Mouse (Mus musculus) cerebellum, adult (tissue): ENCODE measurements at regions not wholly inside any gene's neighbourhood (a gene's known extent, or its start where the extent isn't known, plus 50 kb on each side); places are given as distances from the start of the nearest gene placed in this dataset.

Experiments
- ATAC-seq: cut with Nextera tagmentation; 2 replicates; pipeline ENCODE4 v1.9.2; 2017; ENCODE audit warnings: mild to moderate bottlenecking, moderate library complexity, mixed read lengths; ENCODE audit not compliant: insufficient number of reproducible peaks, low FRiP score, low TSS enrichment

DNA sequence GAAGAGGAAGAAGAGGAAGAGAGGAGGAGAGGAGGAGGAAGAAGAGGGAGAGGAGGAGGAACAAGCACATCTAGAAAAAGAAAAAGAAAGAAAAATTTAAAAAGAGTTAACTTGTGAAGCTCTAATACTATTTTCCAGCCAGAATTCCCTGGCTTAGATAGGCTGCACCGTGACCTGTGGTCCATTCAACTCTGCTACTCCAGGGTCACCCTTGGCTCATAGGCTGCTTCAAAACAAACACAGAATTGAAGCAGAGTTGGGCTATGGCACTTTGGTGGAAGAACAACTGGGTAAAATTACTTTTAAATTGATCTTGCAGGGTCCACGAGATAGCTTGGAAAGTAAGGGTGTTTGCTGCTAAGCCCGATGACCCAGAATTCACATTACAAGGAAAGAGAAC is 79.0 kb upstream of the Gadd45a start:
- ATAC-seq, result no peak

DNA sequence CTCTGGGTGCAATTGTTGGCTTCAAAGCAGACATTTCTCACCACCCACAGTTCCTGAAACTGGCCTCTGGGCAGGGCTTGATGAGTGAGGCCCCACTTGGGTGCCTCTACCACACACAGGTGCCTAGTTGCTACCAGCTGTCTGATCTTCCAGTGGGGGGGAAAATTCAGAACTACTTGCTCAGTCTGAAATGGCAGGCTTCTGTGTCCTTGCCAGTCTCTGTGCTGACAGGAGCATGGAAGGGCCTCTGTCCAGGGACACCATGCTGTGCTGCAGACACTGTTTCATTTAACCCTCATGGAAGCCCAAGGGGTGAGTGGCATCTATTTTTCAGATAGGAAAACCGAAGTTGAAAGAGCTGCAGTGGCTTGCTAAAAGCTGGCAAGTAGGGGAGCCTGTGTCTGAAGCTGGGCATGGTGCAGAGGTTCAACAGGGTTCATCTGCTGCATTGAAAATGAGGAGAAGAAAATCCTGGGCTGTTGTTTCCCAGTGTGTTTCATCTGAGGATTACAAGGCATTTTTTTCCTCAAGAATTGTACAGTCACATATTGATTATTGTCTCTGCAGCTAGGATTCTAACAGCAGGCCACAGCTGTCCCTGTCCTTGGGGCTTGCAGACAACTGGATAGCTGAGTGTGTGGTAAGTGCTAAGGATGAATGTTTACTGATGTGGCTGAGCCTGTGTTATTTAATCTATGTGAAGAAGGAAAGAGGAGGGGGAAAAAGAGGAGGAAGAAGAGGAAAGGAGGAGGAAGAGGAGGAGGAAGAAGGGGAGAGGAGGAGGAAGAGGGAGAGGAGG is 78.4 kb upstream of the Gadd45a start:
- ATAC-seq, result peak; percentile 16; the same call in 1 of the 2 replicates

DNA sequence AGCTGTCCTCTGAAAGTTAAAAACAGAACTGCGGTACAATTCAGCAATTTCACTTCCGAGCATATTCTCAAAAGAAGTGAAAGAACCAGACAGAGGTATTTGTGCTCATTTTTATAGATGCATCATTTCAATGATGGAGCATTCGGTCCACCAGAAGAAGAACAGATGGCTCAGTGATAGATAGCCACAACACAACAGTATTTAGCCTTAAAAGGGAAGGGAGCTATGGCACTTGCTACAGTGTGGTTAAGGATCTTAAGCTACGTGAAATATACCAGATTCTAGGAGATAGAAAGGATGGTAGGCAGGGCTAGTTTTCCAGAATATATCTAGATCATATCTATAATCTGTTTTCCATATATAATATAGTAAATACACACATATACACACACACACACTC is 77.5 kb upstream of the Gadd45a start:
- ATAC-seq, result no peak

DNA sequence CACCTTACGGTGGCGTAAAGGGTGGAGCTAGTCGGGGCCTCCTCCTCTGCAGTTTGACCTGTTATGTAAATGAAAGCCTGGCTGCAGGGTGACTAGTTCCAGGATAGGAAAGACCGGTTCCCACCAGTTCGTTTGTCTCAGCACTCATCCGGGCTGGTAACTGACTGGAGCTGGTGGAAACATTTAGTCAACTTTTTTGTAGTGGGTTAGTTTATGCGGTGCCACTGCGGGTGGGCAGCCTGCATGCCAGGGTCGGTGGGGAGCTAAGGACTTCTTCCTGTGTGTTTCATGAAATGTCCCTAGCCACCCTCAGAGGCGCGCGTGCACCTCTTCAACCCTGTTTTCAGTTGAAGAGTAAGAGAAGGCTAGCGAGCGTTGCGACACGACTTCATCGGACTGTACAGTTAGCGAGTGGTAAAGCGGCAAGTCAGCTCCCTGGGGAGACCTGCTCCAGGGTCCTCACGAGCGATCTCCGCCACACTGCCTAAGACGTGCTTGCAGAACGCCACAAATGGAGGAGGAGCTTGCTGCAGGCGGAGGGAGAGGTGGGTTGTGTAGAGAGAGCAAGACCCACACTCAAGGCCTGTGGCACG is 76.5 kb upstream of the Gadd45a start:
- ATAC-seq, result no peak

DNA sequence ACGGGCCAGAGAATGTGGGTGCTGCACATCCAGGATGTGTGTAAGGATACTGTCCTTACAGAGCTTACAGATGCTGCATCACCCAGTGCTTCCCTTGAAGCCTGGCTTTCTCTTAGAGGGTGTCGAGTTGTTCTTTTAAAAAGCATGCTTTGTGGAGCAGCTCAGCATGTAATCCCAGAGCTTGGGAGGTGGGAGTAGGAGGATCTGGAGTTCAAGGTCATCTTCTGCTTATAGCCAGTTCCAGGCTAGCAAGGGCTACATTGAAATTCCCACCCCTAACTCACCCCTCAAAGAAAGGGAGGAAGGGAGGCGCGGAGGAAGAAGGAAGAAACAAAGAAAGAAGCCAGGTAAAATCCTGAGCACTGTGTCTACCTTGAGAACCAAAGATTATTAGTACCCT is 76.0 kb upstream of the Gadd45a start:
- ATAC-seq, result no peak

DNA sequence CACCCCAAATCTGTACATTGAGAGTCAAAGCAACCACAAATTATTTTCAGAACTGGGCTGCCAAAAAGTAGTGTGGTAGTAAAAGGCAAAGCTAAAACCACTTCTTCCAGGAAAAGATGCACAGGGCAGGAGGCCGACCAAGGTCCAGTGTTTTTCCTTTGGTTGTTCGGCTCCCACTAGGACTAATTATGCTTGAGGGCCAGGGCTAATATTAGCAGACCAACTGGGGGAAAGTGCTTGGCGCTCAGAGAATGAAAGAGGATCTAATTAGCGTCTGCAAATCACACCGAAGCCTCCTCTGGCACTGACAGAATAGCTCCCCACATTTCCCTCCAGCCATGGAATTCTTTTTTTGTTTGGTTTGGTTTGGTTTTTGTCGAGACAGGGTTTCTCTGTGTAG is 75.1 kb upstream of the Gadd45a start:
- no peak for ATAC-seq

DNA sequence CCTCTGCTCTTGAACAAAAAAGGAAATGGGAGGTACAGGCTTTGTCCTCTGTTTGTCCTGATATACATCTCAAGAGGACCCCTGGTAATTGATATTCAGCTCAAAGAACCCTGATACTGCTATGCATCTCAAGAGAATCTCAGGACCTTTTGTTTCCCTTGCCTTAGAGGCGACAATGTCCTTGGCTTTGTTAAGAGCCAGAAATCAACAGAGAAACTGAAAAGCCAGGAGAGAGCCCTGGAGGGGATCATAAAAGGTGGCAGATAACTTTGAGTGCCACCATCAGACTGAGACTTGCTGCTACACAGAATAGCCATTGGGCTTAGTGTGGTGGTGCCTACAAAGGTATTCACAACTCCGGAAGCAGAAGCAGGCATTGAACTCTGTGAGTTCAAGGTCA is 74.3 kb upstream of the Gadd45a start:
- ATAC-seq, result no peak

DNA sequence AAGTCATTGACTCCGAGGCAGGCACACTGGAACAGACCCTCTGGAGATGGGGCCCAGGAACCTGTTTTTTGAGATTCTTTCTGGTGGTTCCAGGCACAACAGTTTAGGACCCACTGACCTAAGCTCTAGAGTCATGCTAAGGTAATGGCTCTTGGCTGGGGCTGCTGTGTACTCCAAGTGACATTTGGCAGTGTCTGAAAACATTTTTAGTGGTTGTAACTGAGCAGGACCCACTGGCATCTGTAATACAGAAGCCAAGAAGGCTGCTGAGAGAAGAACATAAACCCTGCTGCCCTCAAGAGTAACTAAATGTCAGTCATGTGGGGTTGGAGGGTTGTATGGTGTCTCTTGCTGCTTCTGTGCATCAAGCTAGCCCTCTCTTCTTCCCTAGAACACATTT is 73.1 kb upstream of the Gadd45a start:
- ATAC-seq, result no peak

DNA sequence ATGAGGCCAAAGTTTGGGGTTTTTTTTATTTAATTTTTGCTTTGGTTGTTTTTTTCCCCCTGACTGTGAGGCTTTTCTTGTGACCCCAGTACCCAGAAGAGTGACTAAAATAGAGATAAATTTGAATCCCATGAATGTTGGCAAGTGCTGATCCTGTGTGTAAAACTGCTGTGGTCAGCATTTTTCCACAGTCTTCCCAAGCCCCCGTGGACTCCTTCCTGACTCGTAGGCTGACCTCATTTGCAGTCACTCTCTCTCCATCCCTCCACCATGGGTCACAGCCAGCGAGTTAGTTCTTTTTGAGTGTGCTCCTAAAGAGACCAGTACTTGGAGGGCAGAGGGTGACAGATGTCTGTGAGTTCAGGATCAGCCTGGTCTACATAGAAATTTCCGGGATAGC is 72.5 kb upstream of the Gadd45a start:
- no peak for ATAC-seq

DNA sequence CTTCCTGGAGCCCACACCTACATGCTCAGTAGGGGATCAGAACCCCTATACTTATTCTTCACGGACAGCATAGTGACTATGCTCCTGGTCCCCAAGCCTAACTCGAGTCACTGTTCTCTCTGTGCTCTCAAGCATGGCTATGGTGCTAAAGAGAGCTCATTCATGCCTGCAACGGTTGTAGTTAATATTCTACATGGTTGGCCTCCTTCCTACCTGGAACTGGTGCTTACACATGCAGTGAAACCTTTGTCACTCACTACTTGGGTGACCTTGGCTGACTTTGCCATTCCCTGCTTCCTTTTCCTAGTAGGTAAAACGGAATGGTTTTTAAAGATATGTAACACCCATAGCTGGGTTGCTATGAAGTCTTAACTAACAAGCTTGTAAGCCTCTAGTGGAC is 70.3 kb upstream of the Gadd45a start:
- ATAC-seq, result no peak

DNA sequence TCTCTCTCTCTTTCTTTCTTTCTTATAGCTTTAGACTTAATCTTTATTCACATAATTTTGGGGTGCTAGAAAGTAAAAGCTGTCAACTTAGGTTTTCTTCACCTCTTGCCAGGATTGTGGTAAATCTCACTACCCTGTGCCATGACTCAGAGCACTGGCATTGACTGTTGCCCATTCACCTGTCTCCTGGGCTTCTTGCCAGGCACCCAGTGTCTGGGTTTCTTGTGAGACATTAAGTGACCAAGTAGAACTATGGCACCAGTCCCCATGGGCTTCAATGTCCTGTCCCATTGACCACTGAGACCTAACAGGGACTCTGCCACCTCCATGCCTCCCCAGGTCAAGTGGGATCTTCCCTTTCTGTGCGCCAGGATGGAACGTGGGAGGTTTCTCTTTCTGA is 69.2 kb upstream of the Gadd45a start:
- ATAC-seq, result no peak

DNA sequence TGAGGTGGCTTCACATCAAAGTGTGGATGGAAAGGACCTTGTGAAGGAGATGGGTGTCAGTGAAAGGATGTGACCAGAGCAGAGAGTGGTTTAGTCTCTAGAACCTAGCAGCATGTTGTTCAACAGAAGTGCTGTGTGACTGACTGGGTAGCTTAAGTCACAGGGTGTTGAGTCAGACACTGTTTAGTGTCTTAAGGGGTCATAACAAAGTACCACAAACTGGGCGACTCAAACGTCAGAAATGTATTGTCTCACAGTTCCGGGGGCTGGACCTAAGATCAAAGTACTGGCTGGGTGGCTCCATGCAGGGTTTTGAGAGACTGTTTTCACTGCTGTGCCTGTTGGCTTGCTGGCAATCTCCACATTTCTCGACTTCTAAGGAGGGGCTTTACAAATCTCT is 68.1 kb upstream of the Gadd45a start:
- ATAC-seq, result no peak

DNA sequence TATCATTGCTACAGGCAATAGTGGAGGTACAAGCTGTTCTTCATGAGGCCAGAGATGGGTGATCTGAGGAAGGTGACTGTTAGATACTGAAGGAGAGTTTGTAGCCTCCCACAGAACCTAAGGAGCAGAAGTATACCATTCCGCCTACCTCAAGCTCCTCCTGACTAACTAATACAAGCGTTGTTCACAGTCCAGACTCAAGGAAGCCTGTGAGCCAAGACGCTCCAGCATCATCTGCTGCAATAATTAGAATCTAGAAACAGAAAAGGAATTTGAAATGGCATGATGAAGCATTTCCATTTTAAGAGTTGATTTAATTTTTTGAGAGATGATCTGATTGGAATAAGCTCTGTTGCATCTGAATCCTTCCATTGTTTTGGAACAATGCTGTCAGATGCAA is 66.9 kb upstream of the Gadd45a start:
- ATAC-seq, result no peak

DNA sequence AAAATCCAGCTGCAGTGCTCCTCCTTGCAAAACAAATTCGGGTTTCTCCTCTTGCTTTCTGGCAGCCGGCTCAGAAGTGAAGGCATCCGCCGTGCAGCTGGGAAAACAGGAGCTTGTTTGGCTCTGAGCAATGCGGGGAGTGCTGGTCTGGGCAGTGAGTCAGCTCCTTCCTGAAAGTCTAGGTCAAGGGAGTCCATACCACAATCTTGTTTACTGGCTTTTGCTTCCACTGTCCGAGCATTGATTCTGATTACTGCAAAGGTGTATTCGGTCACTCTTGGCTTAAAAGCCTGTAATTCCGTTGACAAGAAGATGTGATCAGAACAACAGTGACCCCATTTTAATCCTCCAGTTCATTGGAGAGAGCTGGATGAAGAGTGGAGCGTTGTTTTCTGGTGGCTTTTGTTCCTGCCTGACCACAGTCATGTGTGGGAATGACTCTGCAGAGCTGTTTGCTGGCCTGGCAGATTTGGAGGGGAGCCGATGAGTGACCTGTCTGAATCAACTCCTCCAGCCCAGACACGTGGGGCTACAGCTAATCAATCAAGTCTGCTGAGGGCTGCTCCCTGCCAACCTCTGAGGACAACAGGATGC is 65.4 kb upstream of the Gadd45a start:
- peak; percentile 65 for ATAC-seq

DNA sequence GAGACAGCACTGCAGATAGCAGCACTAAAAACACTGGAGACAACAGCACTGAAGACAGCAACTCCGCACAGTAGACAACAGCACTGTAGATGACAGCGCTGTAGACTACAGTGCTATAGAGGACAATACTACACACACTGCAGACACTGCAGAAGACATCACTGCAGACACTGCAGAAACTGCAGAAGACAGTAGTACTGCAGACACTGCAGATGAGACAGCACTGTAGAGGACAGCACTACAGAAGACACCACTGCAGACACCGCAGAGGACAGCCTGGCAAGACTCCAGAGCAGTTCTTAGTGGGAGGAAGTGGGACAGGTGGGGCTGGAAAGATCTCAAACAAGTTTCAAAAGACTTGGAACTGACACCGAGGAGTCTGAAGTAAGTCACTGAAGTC is 64.8 kb upstream of the Gadd45a start:
- ATAC-seq, result peak; percentile 32; the same call in 1 of the 2 replicates

DNA sequence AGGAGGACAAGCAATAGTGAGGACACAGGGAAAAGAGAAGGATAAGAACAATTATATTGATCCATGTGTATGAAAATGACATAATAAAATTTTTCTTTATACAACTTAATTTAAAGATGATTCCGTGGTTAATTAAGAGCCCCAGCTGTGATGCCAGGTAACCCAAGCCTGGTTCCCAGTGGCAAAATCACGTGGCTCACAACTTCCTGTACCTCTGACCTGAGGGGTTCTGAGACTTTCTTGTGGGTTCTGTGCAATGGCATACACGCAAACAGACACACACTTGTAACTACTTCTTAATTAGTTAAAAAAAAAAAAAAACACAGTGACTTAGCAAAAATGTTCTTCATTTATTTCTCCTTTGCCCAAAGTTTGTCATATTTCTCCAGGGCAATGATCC is 57.2 kb upstream of the Gadd45a start:
- ATAC-seq, result no peak

DNA sequence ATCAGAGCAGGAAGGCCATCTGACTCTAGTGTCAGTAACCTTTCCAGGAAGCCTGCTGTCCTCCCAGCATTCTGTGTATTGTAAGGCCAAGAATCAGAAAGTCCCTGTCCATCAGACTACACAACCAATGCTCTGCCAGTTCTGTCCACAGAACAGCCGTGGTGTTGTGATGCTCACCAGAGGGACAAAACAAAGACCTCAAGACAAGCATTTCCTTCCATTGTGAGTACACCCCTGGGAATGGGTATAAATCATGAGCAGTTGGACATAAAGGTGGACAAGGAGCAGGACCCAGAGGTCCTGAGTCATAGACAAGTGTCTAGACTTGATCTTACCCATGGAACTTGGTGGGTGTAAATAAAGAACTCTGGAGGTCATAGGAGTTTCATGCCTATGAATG is 55.9 kb upstream of the Gadd45a start:
- ATAC-seq, result no peak

DNA sequence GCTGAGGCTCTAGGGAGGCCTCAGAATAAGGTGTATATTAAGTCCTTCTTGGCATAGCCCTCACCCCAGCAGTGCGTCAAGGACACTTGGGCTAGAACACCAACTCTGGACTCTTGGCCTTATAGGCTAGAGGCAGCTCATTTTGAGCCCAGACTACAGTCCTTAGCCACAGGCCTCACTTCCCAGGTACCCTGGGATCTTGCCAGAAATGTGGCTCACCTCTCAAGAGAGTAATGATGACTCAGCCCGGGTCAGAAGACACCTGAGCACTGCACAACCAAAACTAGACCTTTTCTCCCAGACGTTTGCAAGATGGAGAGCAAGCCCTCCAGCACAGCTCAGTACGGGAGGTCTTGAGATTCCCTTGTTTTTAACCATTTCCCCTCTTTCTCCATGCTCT is 52.9 kb upstream of the Gadd45a start:
- ATAC-seq, result peak; percentile 58

DNA sequence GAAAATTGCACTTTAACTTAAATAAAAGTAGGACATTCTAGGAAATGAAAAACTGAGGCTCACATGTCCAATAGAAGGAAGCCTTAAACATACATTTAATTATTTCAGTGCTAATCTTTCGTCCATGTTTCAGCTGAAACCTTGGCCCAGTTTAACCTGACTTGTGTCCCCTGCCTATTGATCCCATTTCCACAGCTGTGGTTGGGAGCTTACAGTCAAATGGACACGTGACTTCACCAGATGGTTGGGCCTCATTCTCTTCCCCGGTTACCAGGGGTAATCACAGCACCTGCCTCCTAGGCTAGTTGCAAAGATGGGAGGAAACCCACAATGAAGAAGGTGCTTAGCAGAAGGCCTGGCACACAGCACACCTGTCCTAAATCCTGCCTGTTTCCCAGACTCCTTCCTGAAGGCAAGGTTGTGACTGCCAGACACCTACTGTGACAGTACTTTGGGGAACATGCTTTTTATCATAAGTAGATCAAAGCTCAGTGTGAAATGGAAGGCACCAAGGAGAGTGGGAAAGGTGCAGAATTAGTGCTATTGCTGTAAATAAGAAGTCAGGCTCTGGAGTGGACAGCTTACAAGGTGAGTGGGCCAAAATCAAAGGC is 52.4 kb upstream of the Gadd45a start:
- ATAC-seq, result peak; percentile 46

DNA sequence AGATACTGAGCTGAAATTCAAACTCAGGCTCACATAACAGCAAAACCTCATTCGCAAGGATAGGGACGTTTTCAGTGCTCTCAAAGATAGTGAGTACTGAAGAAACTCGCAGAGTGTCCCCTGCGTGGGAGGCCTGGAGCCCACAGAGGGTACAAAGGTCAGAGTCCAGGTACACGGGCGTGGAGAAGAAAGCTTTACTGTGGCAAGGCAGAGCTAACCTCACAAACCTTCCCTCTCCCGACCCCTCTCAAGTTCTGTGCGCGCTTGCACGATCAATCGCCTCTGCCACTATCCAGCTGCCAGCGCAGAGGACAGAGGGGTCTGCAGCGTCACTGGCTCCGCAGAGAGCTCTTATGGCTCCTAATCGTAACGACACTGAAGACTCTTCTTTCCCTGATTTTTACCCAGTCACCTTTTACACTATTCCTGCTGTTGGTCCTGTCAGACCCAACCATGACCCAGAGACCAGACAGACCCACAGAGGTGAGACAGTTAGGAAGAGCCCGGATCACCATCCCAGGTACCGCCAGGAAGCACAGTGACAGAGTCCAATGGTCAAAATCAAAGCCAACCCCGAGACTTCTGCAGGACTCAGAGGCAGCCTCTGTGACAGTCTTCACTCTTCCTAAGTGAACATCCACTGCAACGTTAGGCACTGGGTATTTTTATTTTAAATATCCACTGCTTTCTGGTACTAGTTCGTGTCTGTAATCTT is 51.6 kb upstream of the Gadd45a start:
- ATAC-seq, result no peak
